Mouse (Mus musculus) myocyte (in vitro differentiated cells): ENCODE results near the gene Gm49405.

Experiments used
- CEBPB ChIP-seq: IDR thresholded peaks from 2 replicates; pipeline ENCODE4 v1.6.1; 2011; ENCODE audit warnings: mild to moderate bottlenecking, moderate library complexity; ENCODE audit not compliant: poor library complexity, insufficient read depth, severe bottlenecking
- MAX ChIP-seq: IDR thresholded peaks from one replicate; pipeline ENCODE4 v1.6.1; 2011; ENCODE audit warnings: low read depth, mild to moderate bottlenecking, control low read depth
- MYOG ChIP-seq, 3 experiments: IDR thresholded peaks; one replicate each; pipeline ENCODE4 v1.6.1; 2011; ENCODE audit warnings: control low read depth in 2 of 3, low read depth in 2 of 3, mild to moderate bottlenecking in 2 of 3; ENCODE audit not compliant: insufficient read length in 2 of 3, control insufficient read depth in 1 of 3, insufficient read depth in 1 of 3
- POLR2A ChIP-seq: IDR thresholded peaks from one replicate; pipeline ENCODE4 v1.6.1; 2011; ENCODE audit warnings: low read depth, mild to moderate bottlenecking, control low read depth, moderate library complexity; ENCODE audit not compliant: insufficient read length
- POLR2AphosphoS2 ChIP-seq: IDR thresholded peaks from one replicate; pipeline ENCODE4 v1.6.1; 2011; ENCODE audit warnings: low read depth, control low read depth; ENCODE audit not compliant: insufficient read length
- REST ChIP-seq: IDR thresholded peaks from one replicate; pipeline ENCODE4 v1.6.1; 2011; ENCODE audit warnings: mild to moderate bottlenecking, control low read depth, moderate library complexity; ENCODE audit not compliant: insufficient read depth, insufficient read length
- TCF12 ChIP-seq: IDR thresholded peaks from one replicate; pipeline ENCODE4 v1.6.1; 2011; ENCODE audit warnings: mild to moderate bottlenecking, control low read depth; ENCODE audit not compliant: poor library complexity, insufficient read depth, severe bottlenecking
- USF1 ChIP-seq: IDR thresholded peaks from one replicate; pipeline ENCODE4 v1.6.1; 2011; ENCODE audit warnings: low read depth, mild to moderate bottlenecking, control low read depth, moderate library complexity

GRCm38 (mm10) chr19:4045966-4046865 is 45.8 kb downstream of the Gm49405 start, which contains the start of gene Gstp2:
- no peak for TF ChIP-seq MAX
- TF ChIP-seq TCF12, result no peak
- TF ChIP-seq POLR2A, result peak; percentile 31
- TF ChIP-seq USF1, result no peak
- no peak for TF ChIP-seq POLR2AphosphoS2
- TF ChIP-seq CEBPB, result 0 out of 2 replicates have a peak, but pooled peaks have one; percentile 20
- peak in 1 of 3 experiments; percentile 21 for TF ChIP-seq MYOG (IDR thresholded peaks at IDR 0.05; ENCODE audit: control insufficient read depth in 1 of 3, insufficient read depth in 1 of 3, insufficient read length in 2 of 3, low read depth in 2 of 3)
- TF ChIP-seq REST, result no peak
